Mouse (Mus musculus) fibroblast of lung, adult 2 months (primary cell): ENCODE measurements around the gene Spire2.
"Not testable (repeated sequence)": the region's sequence is repeated elsewhere in the genome, so short reads cannot be mapped to it uniquely, and the experiment has no call there.

Experiments used
- DNase-seq: peaks from one replicate; pipeline ENCODE4 v3.0.0-alpha.2; 2011; ENCODE audit warnings: low read depth

Gene Spire2

DNA sequence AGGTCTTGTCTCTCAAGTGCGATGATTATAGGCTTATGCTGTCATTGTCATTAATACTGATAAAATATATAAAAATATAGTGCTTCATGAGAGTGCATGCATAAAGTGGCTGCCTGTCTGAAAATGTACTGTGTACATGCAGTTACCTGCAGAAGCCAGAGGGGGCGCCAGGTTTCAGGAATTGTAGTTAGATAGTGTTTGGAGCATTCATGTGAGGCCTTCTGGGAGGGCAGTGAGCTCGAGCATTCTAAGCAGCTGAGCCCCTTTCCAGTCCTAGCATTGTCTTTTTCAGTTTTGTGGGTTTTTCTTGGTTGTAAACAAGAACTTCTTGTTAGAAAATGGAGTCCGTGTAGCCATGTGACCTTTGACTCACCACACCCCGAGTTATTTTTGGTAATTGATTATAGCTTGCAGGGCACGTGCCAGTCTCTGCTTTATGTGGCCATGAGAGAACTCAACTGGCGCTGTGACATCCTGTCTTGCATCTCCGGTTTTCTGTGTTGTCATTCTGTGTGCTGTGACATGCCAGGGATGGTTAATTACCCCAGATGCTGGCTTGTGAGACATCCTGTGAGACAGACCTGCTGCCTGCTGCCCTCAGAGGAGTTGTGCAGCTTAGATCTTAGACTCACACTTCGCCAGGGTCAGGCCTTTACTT lies 52.5 kb downstream of the Spire2 start:
- DNase-seq: no peak

DNA sequence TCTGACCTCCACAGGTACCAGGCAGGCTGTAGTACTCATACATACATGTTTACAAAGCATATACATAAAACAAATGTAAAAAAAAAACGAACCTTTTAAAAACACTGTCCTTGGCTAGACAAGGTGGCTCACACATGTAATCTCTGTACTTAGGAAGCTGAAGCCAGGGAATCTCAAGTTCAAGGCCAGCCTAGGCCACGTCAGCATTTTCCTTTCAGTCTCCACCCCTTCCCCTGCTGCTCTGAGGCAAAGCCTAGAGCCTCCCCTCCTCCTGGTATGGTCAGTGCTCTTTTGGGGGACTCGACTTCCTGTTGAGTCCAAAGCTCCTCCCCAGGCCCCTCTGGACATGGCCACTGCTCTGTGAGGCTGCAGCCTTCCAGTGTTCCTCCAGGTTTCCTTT lies 54.5 kb downstream of the Spire2 start:
- DNase-seq: no peak

GRCm38 (mm10) chr8:123387801-123388200 lies 55.3 kb downstream of the Spire2 start:
- DNase-seq: no peak

GRCm38 (mm10) chr8:123389026-123389425 lies 56.5 kb downstream of the Spire2 start:
- no peak for DNase-seq

DNA sequence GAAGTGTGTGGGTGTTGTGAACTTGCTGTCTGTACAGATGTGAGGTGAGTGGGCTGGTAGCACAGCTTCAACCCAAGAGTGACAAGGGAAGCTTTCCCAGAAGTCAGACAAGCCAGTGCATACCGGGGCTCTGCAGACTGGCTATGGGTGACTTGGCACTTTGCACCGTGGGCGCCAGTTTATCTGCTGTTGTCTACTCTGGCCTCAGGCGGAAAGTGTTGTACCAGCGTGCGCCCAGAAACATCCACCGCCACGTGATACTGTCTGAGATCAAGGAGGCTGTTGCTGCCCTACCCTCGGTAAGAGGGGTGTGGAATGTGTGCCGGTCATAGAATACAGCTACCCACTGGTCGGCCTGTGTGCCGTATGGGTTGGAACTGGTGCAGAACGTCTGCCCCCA lies 65.8 kb downstream of the Spire2 start:
- DNase-seq: no peak

DNA sequence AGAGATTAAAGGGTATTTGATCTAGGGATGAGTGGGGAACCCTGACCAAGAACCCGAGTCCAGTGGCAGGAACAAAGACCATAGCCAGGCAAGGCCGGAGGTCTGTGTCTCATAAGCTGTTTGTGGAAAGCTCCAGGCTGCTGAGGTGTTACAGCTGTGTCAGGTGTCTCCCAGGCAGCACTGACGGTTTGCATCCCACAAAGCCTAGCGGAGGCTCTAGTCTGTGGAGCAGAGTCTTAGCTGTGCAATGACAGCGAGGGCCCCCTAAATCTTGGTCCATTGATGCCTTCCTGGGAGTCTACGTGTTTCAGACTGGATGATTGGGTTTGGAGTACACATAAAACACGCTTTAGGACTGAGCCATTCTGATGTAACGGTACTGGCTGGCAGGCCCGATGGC lies 69.4 kb downstream of the Spire2 start:
- no peak for DNase-seq

DNA sequence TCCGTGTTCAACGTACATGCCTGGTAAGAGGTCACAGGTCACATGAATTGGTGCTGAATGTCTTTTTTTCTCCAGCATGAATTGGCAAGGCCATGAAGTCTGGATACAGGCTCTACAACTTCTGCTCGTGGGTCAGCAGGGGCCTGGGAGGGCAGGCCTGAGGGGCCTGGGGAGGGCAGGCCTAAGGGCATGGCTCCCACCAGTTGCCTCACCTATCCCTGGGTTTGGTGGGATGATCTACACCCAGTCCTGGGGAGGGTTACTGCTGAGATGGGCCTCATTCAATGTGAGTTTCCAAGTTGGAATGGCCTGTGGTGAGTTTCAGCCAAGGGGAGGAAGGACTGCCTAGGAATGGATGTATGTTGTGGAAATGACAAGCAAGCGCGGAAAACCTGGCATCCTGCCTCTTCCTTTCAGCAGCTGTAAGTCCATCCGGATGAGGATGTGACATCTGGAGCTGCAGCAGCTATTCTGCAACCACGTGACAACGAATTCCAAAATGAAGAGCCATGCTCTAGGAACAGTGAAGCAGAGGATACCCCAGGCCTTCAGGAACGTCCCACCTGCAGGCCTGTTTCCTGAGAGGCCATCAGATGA lies 70.3 kb downstream of the Spire2 start:
- DNase-seq: no peak

DNA sequence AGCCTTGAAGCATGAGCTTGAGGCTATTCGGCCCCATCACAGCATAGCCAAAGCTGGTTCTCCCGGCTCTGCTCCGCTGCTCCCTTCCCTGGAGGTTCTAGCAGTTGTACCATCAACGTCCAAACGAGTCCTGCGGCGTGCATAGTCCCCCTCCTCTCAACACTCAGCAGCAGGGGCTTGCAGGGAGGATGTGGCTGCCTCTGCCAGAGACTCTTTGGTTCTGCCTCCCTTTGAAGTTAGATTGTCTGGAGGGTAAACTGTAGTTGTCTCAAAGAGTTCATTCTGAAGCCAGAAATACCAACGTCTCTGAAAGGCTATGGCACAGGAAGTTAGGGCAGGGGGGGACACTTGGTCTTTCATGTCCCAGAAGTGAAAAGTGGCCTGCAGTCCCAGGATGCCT lies 72.0 kb downstream of the Spire2 start:
- DNase-seq: no peak

DNA sequence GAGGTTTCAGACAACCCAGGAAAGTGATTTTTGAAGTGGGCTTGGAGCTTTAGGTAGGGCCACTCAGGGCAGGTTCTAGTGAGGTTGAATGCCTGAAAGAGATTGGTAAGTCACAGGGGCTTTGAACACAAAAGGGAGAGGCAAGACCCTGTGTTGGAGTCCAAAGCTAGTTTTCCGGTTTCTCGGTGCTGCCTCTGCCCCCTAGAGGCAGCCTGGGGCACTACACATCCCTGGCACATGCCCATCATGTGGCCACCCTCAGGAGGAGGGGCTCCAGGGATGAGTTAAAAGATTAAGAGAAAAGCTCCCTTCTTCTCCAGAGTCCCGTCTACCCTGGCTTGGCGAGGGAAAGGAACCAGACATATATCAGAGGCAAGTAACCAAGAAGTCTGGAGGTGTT lies 74.3 kb downstream of the Spire2 start, which contains the start of gene Mc1r:
Gene Mc1r, plus strand, starts transcription at position 322 of the 400 bp plus-strand sequence.
- DNase-seq: no peak

- no peak for DNase-seq
Measured at GRCm38 (mm10) chr8:123407612-123408011, 75.1 kb downstream of the Spire2 start.

- DNase-seq: no peak
Measured at GRCm38 (mm10) chr8:123408586-123409544, 76.4 kb downstream of the Spire2 start.

- DNase-seq: no peak
Measured at GRCm38 (mm10) chr8:123410049-123410587, 77.6 kb downstream of the Spire2 start.

GRCm38 (mm10) chr8:123410788-123411187 lies 78.3 kb downstream of the Spire2 start:
- no peak for DNase-seq

DNA sequence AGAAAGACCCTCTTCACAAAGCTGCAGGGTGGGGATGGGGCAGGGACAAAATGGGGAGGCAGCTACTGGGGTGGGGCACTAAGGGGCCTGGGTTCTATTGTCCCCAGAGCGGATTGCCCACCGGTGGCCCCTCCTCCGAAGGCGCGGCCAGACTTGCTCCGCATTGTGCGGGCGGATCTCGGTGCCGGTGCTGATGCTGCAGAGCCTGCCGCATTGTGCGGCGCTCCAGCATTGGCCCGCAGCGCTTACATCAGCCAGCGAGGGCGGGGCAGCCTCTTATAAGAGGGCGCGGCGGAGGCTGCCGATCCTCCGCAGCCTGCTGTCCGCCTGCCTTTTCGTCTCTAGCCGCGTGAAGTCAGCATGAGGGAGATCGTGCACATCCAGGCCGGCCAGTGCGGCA lies 78.7 kb downstream of the Spire2 start, which contains the start of gene Tubb3:
Gene Tubb3, plus strand, starts transcription at position 179 of the 400 bp plus-strand sequence.
- no peak for DNase-seq

- no peak for DNase-seq
Measured at GRCm38 (mm10) chr8:123411781-123412327, 79.3 kb downstream of the Spire2 start.

DNA sequence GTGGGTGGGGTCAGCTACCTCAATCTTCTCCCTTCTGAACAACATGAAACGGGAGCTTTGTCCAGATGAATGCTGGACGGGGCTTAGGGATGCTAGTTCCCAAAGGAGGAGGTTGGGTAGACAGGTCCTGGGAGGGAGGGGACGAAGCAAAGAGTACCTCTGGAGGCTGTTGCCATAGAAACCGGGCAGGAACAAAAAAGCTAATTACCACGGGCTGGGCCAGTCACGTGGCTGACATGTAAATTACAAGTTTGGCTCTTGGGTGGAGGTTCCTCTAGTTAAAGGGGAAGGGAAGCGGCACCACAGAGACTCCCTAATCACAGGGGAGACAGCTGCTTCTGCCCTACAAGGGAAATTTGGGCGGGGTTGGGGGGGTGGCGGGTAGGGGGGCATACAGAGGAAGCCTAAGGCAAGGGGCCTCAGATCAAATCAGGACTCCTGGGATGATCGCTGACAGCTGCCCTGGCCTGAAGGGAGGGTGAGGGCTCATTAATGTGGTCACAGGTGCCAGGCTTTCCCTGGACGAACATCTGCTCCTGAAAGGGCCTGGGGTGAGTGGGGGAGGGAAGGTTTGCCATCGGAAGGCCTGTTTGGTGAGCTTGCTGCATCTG lies 80.2 kb downstream of the Spire2 start:
- DNase-seq: no peak

DNA sequence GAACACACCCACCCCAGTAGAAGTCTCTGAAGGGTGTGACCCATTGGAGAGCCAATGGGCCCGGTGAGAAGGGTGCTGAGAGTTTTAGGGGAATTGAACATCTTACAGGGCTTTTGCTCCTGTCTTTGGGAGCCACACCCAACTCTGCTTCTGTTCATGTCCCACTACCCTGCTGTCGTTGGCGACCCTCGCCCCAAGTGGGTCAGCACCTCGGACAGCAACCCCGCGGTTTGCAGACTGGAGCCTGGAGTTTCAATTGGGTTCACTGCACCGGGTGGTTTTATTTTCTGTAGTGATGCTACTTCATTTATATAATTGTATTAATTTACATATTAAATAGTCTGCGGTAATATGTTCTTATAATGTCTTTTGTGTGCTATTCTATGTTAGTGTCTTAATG lies 81.7 kb downstream of the Spire2 start:
- no peak for DNase-seq

DNA sequence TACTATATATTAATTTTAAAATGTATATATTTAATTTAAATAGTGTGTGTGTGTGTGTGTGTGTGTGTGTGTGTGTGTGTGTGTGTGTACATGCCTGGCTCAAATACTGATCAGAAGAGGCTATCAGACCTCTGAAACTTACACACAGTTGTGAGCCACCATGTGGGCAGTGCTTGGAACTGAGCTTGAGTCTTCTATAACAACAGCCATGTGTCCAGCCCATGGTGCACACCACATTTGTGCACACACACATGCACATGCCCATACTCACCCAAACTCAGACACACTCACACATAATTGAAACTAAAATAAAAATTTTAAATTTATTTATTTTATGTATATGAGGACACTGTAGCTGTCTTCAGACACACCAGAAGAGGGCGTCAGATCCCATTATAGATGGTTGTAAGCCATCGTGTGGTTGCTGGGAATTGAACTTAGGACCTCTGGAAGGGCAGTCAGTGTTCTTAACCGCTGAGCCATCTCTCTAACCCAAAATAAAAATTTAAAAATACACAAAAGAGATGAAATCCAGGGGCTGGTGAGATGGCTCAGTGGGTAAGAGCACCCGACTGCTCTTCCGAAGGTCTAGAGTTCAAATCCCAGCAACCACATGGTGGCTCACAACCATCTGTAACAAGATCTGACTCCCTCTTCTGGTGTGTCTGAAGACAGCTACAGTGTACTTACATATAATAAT lies 82.6 kb downstream of the Spire2 start:
- DNase-seq: not testable (repeated sequence)

DNA sequence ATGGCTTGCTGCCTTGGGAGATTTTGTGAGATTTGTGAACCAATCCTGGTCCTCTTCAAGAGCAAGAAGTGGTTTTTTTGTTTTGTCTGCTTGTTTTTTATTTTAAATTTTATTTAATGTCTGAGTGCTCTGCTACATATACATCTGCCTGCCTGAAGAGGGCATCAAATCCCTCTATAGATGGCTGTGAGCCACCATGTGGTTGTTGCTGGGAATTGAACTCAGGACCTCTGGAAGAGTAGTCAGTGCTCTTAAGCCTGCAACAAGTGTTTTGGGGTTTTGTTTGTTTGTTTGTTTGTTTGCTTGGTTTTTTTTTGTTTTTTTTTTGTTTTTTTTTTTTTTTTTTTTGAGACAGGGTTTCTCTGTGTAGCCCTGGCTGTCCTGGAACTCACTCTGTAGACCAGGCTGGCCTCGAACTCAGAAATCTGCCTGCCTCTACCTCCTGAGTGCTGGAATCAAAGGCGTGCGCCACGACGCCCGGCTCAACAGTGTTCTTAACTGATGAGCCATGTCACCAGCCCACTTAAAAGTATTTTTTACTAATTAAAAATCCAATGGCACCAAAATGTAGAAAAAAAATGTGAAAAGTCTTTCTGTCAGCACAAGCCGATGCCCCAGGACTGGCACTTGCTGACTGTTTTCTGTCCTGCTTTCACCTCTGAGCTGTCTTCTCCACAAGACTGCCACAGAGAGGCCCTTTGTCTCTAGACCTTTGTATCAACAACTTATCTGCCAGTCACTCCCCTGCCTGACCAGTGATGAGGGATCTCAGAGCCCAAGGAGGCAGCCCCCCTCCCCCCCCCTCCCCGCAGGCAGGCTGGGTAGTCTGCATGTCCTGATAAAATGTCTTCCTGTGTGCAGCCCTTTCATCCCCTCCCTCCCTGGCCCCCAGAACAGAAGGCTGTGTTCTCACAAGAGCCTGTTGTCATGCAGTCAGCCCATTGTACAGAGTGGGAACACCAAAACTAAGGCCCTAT lies 83.7 kb downstream of the Spire2 start:
- no peak for DNase-seq
